Mouse (Mus musculus) adrenal gland (tissue): ENCODE results near the gene Atg4b.

Source experiments
- intact Hi-C: fragments of 180-260 bp; cut with DNase I; formaldehyde crosslinking; loops from one replicate; pipeline ENCODE4 v1.15.1; 2025

Gene Atg4b

DNA sequence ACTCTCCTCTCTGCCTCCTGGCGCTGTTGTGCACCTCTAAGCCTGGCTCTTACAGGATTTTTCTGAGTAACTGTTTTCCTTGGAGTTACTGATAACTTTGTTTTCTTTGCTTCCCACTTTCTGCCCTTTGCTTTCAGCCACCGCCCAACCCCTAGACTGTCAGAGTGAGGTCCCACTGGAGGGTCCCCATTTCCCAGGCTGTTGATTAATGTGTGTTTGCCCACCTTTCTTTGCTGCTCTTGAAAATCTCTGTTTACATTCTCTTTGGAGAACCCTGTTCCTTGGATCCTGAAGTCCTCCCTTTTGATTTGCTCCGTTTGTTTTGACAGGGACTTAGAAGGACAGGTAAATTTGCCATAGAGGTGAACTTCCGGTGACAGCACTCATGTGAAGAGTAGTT is 57.6 kb downstream of the Atg4b start:
- intact Hi-C loops = no loop called here

DNA sequence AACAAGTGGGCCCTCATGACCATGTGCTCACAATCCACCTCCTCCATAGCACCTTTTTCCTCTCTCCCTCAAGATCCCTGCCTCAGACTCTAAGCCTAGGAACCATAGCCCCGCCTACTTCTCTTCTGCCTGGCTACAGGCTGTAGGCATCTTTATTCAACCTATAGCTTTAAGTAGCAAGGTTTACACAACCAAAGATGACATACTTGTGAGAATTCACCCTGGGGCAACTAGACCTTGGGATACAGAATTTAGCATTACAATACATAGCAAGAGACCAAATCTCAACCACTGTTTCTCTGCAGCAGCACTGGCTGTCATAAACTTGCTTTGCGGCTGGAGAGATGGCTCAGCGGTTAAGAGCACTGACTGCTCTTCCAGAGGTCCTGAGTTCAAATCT is 58.7 kb downstream of the Atg4b start:
- intact Hi-C loops = no loop called here

DNA sequence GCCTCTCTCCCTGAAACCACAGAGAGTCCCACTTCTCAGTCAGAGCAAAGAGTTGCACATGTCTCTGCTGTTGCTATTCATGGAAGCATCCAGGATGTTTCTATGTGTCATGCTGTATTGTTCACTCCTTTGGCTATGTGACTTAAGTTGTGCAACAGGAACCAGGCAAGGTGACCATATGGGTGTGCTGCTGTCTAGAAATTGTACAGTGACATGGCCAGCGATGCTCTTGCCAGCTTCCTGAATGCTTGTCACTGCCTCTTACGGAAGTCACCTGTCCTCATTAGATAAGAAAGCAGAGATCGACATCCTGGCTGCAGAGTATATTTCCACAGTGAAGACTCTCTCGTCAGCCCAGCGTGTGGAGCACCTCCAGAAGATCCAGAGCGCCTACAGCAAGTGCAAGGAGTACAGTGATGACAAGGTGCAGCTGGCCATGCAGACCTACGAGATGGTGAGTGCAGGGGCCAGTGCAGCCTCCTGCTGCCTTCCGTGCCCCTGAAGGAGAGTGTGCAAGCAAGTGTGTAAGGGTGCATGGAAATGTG is 60.3 kb downstream of the Atg4b start:
- intact Hi-C loops = no loop called here

DNA sequence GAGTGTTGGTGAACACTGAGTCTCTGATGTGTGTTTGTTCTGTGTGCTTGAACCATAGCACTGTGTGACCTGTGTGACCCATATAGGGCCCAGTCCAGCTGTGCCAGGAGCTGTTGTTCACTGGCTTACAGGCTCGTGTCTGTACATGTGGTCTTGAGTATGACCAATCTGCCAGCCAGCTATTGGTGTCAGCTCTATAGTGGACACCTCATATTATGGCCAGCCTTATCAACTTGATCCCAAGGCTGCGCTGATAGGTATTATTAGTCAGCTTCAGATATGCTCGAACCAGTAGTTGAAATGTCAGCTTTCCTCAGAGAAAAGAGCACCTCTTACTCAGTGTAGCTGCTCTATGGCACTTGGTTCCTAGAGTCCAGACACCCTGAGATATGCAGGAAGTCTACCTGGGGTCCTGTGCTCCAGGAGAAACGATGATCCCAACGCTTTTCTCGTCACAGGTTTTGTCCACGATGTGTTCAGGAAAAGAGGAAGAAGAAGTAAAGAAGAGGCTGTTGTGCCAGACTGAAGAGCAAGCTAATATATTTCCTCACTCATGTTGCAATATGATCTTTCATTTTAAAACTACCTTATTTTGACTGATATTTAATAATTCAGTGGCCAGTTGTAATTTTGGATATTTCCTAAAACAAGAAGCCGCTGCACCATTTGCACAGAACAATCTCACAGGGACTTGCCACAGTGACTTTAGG is 66.7 kb downstream of the Atg4b start:
- intact Hi-C loops = no loop called here

DNA sequence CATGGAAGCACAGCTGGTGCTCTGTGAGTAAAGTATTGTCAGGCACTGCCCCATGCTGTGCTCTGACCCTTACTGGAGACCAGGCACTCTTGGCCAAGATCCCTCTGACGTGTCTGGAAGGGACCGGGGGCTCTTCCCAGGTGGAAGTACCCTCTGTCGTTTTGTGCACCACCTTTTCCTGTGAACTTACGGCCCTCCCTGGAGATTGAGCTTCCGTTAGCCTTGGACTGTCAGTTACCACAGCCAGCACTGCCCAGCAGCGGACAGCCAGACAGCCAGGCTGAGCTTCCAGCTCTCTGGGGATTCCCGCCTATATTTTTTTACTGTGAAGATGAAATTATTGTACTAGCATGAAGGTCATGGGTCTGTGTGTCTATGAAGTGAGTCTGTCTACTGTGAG is 67.4 kb downstream of the Atg4b start:
- intact Hi-C loops = no loop called here

DNA sequence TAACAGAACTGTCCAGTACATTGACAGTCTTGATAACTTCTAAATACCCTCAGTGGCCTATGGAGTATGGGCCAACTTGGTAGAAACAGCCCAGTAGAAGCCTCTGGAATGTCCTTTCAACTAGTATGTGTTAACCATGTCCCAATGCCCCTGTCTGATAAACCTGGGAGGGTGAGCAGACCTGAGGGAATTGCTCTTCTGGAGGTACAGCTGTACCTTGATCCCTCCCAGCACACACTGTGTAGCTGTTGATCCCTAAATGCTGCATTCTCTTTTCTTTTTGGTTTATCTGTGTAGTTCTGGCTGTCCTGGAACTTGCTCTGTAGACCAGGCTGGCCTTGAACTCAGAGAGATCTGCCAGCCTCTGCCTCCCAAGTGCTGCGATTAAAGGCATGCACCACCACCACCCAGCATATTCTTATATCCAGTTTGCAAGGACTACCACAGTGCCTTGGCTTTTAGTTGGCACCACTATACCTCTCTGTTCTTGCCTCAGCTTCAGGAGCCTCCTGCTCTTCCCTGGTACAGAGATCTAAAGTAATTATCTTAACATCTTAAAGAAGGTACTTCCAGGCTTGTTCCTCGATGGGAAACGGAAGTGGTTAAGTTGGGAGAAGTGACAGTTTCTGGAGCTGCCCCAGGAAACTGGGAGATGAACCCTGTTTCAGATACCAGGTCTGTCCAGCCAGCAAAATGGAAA is 72.6 kb downstream of the Atg4b start:
- intact Hi-C loops = no loop called here

DNA sequence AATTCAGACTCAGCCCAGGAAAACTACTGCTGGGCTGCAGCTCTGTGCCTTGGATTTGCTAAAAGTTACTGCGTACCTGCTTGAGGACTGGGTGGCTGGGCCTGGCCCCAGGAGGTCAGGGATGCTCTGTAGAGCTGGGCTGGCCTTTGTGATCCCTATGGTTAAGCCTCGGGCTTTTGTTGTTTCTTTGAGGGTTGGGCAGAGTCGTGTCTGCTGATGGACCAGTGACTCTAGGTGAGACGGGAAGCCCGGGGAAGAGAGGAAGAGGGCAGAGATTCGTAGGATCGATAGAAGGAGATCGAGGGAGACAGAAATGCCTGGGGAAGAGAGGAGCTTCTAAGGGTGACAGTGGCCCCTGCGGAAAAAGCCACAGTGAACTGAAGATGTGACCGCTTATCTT is 73.3 kb downstream of the Atg4b start, which contains the start of gene D2hgdh:
D2hgdh (plus strand) TSS at position 301 of the 400 bp plus-strand sequence.
- intact Hi-C loops = no loop called here

DNA sequence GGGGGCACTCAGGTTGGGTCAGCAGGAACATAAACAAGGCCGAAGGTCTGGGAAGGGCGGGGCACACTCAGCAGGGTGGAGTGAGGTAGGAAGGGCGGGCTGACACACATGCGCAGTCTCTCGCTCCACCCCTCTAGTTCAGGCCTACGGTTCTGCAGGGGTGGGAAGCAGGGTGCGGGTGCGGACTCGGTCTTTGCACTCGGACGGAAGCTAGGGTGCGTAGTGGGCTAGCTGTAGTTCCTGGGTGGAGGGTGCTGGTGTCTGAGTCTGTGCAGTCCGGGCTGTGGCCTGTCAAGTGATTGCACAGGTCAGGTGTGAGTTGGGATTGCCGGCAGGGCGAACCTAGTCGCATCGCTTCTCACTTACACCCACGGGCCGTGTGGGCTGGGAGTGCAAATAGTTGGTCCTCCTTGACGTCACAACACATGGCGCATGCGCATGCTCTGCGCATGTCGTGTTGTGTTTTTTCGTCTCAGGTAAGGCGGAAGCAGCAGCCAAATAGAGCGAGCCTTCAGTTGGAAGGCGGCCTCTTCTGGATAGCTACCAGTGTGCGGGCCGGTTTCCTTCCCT is 73.9 kb downstream of the Atg4b start:
- intact Hi-C loops = no loop called here

DNA sequence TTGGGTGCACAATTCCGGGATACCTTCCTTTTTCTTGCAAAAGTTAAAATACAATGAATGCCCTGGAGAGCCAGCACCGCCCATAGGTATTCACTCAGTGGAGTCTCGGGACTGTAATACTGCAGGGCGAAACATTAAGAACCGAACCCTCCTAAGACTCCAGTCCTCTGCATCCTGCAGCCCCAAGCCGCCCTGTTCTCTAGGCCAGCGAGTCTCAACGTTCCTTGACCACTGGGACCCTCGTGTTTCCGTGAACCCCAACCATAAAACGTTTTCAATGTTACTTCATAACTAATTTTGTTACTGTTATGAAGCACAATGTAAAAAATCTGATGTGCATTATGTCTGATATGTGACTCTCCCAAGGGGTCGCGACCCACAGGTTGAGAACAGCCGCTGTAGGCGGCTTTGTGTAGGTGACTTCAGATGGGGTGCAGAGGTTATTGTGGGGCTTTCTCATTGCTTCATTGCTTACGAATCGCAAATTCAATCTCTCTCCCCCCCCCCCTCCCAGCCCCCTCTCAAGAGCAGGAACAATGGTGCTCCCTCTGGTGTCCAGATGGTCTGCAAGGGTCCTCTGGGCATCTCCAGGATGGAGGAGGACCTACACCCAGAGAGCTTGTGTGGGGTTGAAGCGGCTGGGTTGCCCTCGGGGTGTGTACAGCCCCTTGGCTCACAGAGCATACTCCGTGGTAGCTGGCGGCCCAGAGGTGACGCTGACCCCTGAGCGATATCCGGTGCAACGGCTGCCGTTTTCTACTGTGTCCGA is 74.7 kb downstream of the Atg4b start:
- intact Hi-C loops = no loop called here

DNA sequence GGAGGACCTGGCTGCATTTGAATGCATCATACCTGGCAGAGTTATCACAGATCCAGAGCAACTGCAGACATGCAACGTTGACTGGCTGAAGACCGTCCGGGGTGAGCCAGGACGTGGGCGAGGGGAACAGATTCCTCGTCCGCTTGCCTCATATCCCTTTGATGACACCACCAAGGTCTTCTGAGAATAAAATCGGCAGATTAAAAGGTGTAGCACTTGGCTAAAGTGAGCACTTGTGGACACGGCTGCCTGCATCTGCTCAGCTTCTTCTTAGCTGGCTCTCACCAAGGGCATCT is 75.2 kb downstream of the Atg4b start:
- intact Hi-C loops = no loop called here

DNA sequence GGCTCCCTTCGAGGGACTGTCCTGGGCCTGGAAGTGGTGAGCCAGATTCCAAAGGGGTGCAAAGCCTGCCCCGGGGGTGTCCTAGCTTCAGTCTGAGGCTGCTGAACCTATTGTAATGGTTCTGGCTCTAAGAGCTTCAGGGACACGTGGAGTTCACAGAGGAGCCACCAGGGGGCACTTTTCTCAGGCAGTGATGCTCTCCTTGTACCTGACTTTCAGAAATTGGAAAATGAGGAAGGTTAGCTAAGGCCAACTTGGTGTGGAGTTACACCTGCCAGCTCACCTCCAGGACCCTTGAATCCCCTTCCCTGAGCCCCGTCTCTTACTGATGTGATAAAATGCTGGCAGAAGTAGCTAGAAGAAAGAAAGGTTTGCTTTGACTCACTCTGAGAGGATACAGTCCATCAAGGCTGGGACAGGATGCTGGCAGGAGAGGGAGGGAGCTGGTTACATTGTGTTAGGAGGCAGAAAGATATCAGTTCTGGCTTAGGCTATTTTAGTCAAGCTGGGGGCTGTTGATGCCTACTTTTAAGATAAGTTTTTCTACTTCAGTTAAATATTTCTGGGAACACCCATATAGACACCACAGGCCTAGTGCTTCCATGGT is 81.6 kb downstream of the Atg4b start:
- intact Hi-C loops = loop anchor here (10.0 kb wide), 1 partner anchor 62 kb away; no protein-coding TSS in a partner anchor

DNA sequence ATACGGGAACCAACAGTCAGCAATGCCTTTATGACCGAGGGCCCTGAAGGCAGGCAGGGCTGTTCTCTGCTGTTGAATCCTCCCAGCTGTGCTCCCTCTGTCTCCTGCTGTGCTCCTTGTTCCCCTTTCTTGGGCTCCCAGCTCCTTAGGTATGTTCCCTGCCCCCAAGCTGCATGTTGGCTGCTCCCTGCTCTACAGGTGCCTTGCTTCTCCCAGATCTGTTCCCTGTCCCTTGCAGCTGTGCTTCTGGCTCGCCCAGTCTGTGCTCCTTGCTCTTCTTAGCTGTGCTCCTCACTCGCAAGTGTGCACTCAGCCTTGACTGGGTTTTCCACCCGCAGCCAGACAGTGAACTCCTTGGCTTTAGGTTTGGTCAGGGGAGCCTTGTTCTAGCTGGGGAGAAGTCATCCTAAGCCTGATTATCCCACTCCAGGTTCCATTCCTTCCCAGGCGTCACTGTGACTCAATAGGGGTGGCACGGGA is 83.4 kb downstream of the Atg4b start:
- intact Hi-C loops = loop anchor here (10.0 kb wide), 1 partner anchor 60 kb away; no protein-coding TSS in a partner anchor

DNA sequence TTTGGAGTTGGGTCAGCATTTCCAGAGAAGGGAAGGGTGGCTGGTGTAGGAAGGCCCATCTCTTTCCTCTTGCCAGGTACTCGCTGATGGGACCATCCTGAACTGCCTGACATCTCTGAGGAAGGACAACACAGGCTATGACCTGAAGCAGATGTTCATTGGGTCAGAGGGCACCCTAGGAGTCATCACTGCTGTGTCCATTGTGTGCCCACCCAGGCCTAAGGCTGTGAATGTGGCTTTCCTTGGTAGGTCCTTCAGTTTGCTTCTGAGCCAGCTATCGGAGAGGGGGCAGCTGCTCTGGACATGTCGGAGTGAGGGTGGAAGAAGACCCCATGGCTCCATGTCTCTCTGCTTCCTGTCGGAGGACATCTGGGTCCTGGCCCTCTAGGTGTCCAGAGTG is 83.9 kb downstream of the Atg4b start:
- intact Hi-C loops = loop anchor here (10.0 kb wide), 1 partner anchor 60 kb away; no protein-coding TSS in a partner anchor

DNA sequence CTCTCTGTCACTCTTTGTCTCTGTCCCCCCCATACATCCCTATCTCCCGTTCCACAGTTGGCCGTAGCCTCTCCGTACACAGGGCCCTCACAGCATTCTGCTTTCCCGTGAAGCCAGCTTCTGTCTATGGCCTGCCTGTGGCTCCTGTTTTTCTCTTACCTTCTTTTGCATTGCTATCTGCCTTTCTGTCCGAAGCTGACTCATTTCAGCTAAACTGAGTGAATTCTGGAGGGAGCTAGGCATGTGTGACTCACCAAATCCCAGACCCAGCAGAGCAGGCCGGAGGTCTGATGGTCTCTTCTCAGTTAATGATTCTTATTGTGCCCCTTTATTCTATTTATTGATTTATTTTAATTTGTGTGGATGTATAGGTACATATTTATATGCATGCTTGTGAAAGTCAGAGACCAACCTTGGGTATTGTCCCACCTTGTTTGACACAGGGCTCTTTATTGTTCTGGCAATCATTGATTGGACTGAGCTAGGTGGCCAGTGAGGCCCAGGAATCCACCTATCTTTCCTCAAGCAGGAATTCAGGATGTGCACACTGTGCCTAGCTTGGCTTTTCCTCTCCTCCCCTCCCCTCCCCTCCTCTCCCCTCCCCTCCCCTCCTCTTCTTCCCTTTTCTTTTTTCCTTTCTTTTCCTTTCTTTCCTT is 84.7 kb downstream of the Atg4b start:
- intact Hi-C loops = loop anchor here (10.0 kb wide), 1 partner anchor 59 kb away; no protein-coding TSS in a partner anchor

DNA sequence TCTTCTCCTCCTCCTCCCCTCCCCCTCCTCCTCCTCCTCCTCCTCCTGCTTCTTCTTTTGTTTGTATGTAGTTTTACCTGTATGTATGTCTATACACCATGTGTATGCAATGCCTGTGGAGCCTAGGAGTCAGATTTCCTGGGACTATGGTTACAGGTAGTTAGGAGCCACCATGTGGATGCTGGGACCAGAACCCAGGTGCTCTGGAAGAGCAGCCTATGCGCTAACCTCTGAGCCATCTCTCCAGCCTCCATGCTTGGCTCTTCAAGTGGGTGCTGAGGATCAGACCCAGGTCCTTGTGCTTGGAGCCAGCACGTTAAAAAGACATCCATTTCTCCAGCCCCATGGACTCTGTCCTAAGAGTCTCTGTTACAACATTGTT is 85.2 kb downstream of the Atg4b start:
- intact Hi-C loops = loop anchor here (10.0 kb wide), 1 partner anchor 58 kb away; no protein-coding TSS in a partner anchor

DNA sequence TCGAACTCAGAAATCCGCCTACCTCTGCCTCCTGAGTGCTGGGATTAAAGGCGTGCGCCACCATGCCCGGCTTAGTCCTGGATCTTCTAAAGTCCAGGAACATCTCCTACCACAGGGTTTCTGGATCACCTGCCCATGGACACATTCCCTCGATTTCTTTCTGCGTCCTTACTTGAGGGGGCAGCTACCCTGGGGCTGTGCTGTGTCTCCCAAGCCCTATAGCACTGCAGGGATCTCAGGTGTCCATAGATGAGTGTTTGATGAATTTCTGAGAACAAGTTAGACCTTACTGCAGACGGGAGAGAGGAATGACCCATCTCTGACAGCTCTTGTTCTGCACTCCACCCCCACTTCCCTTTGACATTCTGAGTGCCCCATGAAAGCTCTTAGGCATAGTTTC is 86.0 kb downstream of the Atg4b start:
- intact Hi-C loops = loop anchor here (10.0 kb wide), 1 partner anchor 57 kb away; no protein-coding TSS in a partner anchor

DNA sequence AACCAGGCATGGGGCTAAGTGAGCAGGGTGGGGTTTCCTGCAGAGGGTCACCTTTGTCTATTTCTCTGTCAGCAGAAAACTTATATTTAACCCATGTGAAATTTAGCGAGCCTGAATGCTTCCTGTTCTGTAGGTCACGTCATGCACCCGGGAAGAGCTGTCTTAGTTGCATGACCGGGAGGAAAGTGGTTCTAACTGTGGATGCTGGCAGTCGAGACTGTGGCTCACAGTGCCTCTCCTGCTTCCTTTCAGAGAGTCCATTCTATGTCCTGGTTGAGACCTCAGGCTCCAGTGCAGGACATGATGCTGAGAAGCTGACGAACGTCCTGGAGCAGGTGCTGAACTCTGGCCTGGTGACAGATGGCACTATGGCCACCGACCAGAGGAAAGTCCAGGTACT is 87.3 kb downstream of the Atg4b start:
- intact Hi-C loops = loop anchor here (10.0 kb wide), 1 partner anchor 56 kb away; no protein-coding TSS in a partner anchor
